Mouse (Mus musculus) lung, adult 2 months (tissue): Measurements from ENCODE around the gene Mttp.

Experiments used
- CTCF ChIP-seq: fragments of 200-500 bp; IDR thresholded peaks from 2 replicates; pipeline ENCODE4 v1.5.1; 2011; ENCODE audit warnings: mild to moderate bottlenecking, low read length, control low read depth; ENCODE audit not compliant: insufficient read depth
- POLR2A ChIP-seq: fragments of 200-500 bp; IDR thresholded peaks from 2 replicates; pipeline ENCODE4 v1.6.1; 2011; ENCODE audit warnings: low read depth, mild to moderate bottlenecking, control low read depth, low read length, borderline replicate concordance; ENCODE audit errors: extremely low read depth

- TF ChIP-seq POLR2A (no peak), CTCF (no peak)
These were observed 10.2 kb downstream of the Mttp start for GRCm38 (mm10) chr3:138134528-138134927.
